Mouse (Mus musculus): ENCODE results near the gene Iscu. TPM values are rescaled to one million over a fixed set of nuclear protein-coding genes. Genes with fewer than 3 reads are reported as not detected.
A peak's percentile ranks its signal among the peaks of the same experiment; 100 is the strongest.

Gene Iscu
- polyA plus RNA-seq, 1 experiment, result 16.5 TPM

DNA sequence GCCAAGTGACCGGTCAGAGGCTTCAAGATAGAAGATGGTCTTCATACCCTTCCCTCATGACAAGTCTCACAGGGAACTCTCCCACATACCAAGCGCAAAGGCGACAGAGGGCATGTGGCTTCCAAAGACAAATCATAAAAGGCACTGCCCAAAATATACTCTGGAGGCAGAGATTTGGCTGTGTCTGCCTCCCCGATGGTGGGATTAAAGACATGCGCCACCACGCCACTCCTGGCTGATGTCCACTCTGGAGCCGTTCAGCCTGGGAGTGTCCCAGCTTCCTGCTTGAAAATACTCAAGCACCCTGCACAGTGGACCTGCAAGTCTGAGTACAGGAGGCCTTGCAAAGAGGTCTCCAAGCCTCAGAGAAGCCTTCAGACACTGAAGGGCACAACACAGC is 41.4 kb upstream of the Iscu start:
- no peaks in the 10 kb centered on the region for H3K9me3 ChIP-seq (ENCODE audit: control insufficient read depth, low read length)
- no peak overlapping the region for H3K4me3 ChIP-seq (replicated peaks)
- H3K27me3 ChIP-seq (ENCODE audit: control insufficient read depth), result no peaks in the 10 kb centered on the region
- H3K4me1 ChIP-seq (ENCODE audit: control insufficient read depth), result peaks cover 15% of the 10 kb centered on the region
- TF ChIP-seq TAL1 (IDR thresholded peaks at IDR 0.05; ENCODE audit: low read length) (no peak), GATA1 (IDR thresholded peaks at IDR 0.05; ENCODE audit: low read length) (no peak)
- no peaks in the 10 kb centered on the region for H3K36me3 ChIP-seq (ENCODE audit: control insufficient read depth)

DNA sequence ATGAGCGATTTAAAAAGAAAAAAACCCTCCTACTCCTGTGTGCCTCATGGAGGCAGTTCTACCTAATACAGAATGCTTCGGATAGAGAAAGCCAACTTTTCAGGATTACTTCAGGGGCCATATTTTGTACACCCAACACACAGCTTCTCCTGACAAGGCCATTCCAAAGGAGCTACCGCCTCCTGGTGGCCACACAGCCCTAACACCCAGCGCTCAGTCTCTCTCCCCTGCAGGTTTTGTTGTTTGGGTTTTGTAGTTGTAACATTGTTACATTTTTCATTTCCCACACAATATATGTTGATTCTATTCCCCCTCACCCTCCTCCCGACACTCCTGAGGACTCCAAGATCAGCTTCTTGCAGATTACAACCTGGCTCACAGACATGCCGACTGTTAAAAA is 40.4 kb upstream of the Iscu start:
- H3K36me3 ChIP-seq (ENCODE audit: control insufficient read depth), result peaks cover 4% of the 10 kb centered on the region
- H3K4me1 ChIP-seq (ENCODE audit: control insufficient read depth), result peaks cover 25% of the 10 kb centered on the region
- H3K4me3 ChIP-seq (replicated peaks), result no peak overlapping the region
- no peaks in the 10 kb centered on the region for H3K9me3 ChIP-seq (ENCODE audit: control insufficient read depth, low read length)
- H3K27me3 ChIP-seq (ENCODE audit: control insufficient read depth), result no peaks in the 10 kb centered on the region
- TF ChIP-seq TAL1 (IDR thresholded peaks at IDR 0.05; ENCODE audit: low read length), result no peak
- no peak for TF ChIP-seq GATA1 (IDR thresholded peaks at IDR 0.05; ENCODE audit: low read length)

DNA sequence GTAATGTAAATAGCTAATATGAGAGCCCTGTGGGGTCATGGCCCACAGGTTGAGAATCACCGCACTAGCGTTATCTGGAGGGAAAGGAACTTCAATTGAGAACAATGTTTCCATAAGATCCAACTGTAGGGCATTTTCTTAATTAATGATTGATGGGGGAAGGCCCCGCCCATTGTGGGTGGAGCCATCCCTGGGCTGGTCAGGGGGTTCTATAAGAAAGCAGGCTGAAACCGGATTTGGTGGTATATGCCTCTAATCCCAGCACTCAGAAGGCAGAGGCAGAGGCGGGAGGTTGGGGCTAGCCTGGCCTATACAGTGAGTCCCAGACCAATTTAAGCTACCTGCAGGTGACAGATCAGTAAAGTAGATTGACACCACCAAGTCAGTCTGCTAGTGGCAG is 38.2 kb upstream of the Iscu start:
- TF ChIP-seq GATA1 (IDR thresholded peaks at IDR 0.05; ENCODE audit: low read length) (no peak), TAL1 (IDR thresholded peaks at IDR 0.05; ENCODE audit: low read length) (no peak)
- Histone ChIP-seq H3K9me3 (ENCODE audit: control insufficient read depth, low read length) (peaks cover 5% of the 10 kb centered on the region), H3K4me1 (ENCODE audit: control insufficient read depth) (peaks cover 30% of the 10 kb centered on the region), H3K4me3 (replicated peaks) (no peak overlapping the region), H3K27me3 (ENCODE audit: control insufficient read depth) (no peaks in the 10 kb centered on the region), H3K36me3 (ENCODE audit: control insufficient read depth) (peaks cover 26% of the 10 kb centered on the region)

DNA sequence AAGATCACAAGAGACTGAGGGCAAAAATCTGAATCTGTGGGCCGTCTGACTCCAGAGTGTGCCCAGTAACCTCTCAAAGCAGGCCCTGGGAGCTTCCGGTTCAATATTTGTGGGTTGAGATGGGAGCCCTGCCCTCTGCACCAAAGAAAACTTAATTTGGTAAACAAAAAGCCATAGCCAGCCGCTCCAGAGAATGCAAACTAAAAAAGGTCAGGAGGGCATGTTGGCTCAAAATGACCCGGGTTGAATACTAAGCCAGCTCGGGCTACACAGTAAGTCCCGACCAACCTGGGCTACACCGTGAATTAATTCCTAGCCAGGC is 37.6 kb upstream of the Iscu start:
- H3K4me3 ChIP-seq (replicated peaks), result peak overlapping the region; percentile 91
- no peak for TF ChIP-seq GATA1 (IDR thresholded peaks at IDR 0.05; ENCODE audit: low read length)
- no peak for TF ChIP-seq TAL1 (IDR thresholded peaks at IDR 0.05; ENCODE audit: low read length)

DNA sequence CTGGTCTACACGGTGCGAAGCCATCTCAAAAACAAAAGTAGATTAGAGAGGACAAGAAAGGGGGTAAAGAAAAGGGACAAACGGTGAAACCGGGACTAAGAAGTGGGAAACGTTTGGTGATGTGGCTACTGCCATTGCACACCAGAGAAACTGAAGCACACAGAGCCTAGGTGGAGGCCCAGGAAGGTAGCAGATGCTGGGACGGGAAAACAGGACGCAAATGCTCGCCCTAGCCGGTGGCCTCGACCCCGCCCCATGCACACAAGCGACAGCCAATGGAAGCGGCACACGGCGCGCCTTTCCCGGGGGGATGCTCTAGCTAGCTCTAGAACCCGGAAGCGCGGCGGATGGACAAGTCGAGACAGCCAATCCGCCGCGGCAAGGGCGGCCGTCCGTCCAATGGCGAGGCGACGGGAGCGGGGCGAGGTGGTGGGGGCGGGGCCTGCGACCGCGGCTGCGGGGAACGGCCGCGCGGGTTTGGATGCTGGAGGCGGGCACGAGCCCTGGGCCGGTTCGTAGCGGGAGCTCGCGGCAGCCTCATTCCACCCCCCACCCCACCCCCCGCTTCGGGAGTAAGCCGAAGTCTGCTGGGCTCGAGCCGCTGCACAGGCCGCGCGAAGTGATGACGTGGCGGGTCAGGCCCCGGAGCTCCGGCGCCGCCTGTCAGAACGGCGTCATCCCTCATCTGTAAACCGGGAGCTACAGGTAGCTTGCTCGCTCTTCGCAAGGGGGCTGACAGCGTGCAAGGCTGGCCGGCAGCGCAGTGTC is 37.0 kb upstream of the Iscu start, which contains the start of gene Ficd:
Gene Ficd, plus strand, starts transcription at position 459 of the 768 bp plus-strand sequence.
- no peaks in the 10 kb centered on the region for H3K27me3 ChIP-seq (ENCODE audit: control insufficient read depth)
- H3K4me1 ChIP-seq (ENCODE audit: control insufficient read depth), result peaks cover 30% of the 10 kb centered on the region
- peak within 1 kb of the TSS; percentile 91 for H3K4me3 ChIP-seq (replicated peaks)
- peaks cover 5% of the 10 kb centered on the region for H3K9me3 ChIP-seq (ENCODE audit: control insufficient read depth, low read length)
- peaks cover 37% of the 10 kb centered on the region for H3K36me3 ChIP-seq (ENCODE audit: control insufficient read depth)
- TF ChIP-seq TAL1 (IDR thresholded peaks at IDR 0.05; ENCODE audit: low read length) (no peak), GATA1 (IDR thresholded peaks at IDR 0.05; ENCODE audit: low read length) (no peak)

More for the DNA sequence above, 37.6 kb upstream of the Iscu start:
- peaks cover 30% of the 10 kb centered on the region for H3K4me1 ChIP-seq (ENCODE audit: control insufficient read depth)
- H3K9me3 ChIP-seq (ENCODE audit: control insufficient read depth, low read length), result peaks cover 5% of the 10 kb centered on the region
- H3K27me3 ChIP-seq (ENCODE audit: control insufficient read depth), result no peaks in the 10 kb centered on the region
- peaks cover 32% of the 10 kb centered on the region for H3K36me3 ChIP-seq (ENCODE audit: control insufficient read depth)

DNA sequence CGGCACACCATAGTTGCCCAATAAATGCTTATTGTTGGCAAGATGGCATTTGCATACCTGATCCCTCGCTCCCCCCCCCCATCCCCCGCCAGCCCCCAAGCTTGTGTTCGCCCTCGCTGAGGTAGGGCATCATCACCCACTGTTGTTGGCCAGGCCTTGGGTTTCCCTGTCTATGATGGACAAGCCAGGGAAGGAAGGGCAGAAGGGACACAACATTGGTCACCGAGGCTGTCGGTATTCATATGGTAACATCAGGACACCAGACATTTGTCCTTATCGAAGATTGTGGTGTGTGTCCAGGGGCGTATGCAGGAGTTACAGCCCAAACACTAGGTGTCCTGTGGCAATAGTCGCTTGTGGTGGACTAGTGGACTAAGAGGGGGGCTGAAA is 36.4 kb upstream of the Iscu start:
- peaks cover 43% of the 10 kb centered on the region for H3K36me3 ChIP-seq (ENCODE audit: control insufficient read depth)
- peaks cover 30% of the 10 kb centered on the region for H3K4me1 ChIP-seq (ENCODE audit: control insufficient read depth)
- H3K4me3 ChIP-seq (replicated peaks), result peak overlapping the region; percentile 91
- TF ChIP-seq GATA1 (IDR thresholded peaks at IDR 0.05; ENCODE audit: low read length) (no peak), TAL1 (IDR thresholded peaks at IDR 0.05; ENCODE audit: low read length) (no peak)
- H3K27me3 ChIP-seq (ENCODE audit: control insufficient read depth), result no peaks in the 10 kb centered on the region
- peaks cover 5% of the 10 kb centered on the region for H3K9me3 ChIP-seq (ENCODE audit: control insufficient read depth, low read length)

DNA sequence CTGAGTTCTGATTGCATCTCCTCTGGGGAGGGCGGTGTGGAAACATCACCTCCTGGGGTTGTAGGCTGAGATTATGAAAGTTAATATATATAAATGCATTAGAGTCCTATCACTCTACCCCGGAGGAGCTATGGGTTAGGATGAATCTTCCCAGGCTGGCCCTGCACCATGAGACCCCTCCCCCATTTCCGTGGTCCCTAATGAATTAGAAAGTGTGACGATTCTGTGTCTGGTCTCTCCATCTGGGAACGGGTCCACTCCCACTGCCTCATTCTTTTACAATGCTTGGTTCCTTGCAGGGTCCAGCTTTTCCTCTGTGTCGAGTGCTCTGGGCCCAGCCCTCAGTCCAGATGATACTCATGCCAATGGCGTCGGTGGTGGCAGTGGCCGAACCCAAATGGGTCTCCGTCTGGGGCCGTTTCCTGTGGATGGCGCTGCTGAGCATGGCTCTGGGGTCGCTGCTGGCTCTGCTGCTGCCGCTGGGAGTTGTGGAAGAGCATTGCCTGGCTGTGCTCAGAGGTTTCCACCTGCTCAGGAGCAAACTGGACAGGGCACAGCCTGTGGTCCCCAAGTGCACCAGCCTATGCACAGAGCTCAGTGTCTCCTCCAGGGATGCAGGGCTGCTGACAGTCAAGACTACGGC is 35.9 kb upstream of the Iscu start:
- peaks cover 49% of the 10 kb centered on the region for H3K36me3 ChIP-seq (ENCODE audit: control insufficient read depth)
- TF ChIP-seq TAL1 (IDR thresholded peaks at IDR 0.05; ENCODE audit: low read length) (no peak), GATA1 (IDR thresholded peaks at IDR 0.05; ENCODE audit: low read length) (no peak)
- peaks cover 30% of the 10 kb centered on the region for H3K4me1 ChIP-seq (ENCODE audit: control insufficient read depth)
- H3K9me3 ChIP-seq (ENCODE audit: control insufficient read depth, low read length), result peaks cover 5% of the 10 kb centered on the region
- peak overlapping the region; percentile 91 for H3K4me3 ChIP-seq (replicated peaks)
- no peaks in the 10 kb centered on the region for H3K27me3 ChIP-seq (ENCODE audit: control insufficient read depth)

DNA sequence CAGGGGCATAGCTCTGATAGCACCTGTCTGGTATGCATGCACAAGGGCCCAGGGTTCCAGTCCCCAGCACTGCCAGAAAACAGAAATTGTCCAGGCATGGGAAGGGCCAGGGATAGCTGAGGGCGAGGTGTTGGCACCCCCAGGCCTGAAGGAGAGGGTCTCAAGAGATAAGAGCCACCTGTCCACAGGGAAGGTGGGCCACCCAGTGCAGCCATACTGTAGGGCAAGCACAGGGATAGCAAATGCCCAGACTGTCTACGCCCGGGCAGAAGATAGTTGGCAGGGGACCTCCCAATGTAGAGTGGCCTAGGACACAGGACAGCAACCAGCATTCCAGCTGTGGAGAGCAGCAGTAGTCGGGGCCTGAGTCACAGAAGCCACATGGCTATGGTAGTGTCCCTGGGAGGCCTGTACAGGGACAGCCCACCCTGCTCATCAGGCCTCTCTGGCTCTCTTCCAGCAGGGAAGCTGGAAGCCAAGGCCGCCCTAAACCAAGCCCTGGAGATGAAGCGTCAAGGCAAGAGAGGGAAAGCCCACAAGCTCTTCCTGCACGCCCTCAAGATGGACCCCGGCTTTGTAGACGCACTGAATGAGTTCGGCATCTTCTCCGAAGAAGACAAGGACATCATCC is 34.8 kb upstream of the Iscu start:
- Histone ChIP-seq H3K27me3 (ENCODE audit: control insufficient read depth) (no peaks in the 10 kb centered on the region), H3K4me3 (replicated peaks) (peak overlapping the region; percentile 91), H3K9me3 (ENCODE audit: control insufficient read depth, low read length) (peaks cover 5% of the 10 kb centered on the region), H3K4me1 (ENCODE audit: control insufficient read depth) (peaks cover 30% of the 10 kb centered on the region), H3K36me3 (ENCODE audit: control insufficient read depth) (peaks cover 59% of the 10 kb centered on the region)
- no peak for TF ChIP-seq GATA1 (IDR thresholded peaks at IDR 0.05; ENCODE audit: low read length)
- TF ChIP-seq TAL1 (IDR thresholded peaks at IDR 0.05; ENCODE audit: low read length), result no peak

DNA sequence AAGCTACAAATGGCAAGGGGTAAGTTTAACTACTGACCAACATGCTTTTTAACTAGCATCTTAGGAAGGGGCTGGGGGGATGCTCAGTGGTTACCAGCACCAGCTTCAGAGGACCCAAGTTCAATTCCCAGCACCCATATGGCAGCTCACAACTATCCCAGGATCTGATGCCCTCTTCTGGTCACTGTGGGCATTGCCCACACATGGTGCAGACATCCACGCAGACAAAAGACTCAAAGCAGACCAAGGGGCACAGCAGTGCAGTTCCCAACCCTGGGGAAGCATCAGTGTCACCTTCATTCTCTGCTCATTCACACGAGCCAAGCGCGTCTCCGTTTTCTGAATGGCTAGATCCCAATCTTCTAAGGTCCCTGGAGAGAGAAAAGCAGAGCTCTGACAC is 24.9 kb upstream of the Iscu start:
- peaks cover 100% of the 10 kb centered on the region for H3K36me3 ChIP-seq (ENCODE audit: control insufficient read depth)
- no peak overlapping the region for H3K4me3 ChIP-seq (replicated peaks)
- H3K27me3 ChIP-seq (ENCODE audit: control insufficient read depth), result no peaks in the 10 kb centered on the region
- TF ChIP-seq TAL1 (IDR thresholded peaks at IDR 0.05; ENCODE audit: low read length) (no peak), GATA1 (IDR thresholded peaks at IDR 0.05; ENCODE audit: low read length) (no peak)
- no peaks in the 10 kb centered on the region; the same call in 1 of the 2 replicates for H3K9me3 ChIP-seq (ENCODE audit: control insufficient read depth, low read length)
- H3K4me1 ChIP-seq (ENCODE audit: control insufficient read depth), result no peaks in the 10 kb centered on the region
